Comparison of ENCODE assay signal across 1 mouse cellular context in the genomic region with DNA sequence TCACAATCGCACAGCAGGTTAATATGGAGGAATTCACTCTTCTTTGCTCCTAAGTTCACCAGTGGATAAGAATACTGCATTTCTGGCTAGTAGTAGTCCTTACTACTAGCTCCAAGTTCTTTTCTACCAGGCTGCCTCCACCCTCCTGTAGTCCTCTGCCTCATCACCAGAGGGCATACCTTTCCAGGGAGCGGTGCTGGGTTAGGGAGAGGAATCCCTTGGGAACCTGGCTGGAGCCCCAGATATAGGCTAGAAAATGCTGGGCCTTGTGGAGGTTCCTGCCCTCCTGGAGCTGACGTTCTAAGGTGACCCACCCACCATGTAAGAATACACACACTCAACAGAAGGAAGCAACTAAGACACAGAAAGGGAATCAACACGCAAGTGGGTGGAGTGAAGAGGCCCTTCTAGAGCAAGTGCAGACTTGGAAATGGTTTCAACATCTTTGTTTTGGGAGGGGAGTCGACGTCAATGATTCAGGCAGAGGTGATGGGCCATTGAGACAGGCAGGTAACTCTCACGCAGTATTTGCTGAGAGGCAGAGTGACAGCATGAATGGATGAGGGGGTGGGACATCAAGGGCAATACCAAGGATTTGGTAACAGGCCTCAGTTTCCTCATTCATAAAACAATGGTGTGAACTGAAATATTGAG.
TF ChIP-seq lines count a peak whose summit lies in the region.

No protein-coding gene starts in this region.

TF ChIP-seq in CH12.LX, 34 proteins besides CTCF, POLR2A, EP300 and RAD21:
- peak; percentile 23; the same call in 1 of the 2 replicates for TF ChIP-seq ZC3H11A (IDR thresholded peaks at IDR 0.05; ENCODE audit: low read depth, low read length)
- TF ChIP-seq SMC3 (IDR thresholded peaks at IDR 0.05; ENCODE audit: low read depth, low read length) = peak; percentile 88
- TF ChIP-seq ZMIZ1 (IDR thresholded peaks at IDR 0.05; ENCODE audit: low read depth, low read length) = no peak
TF ChIP-seq in CH12.LX: peak in this region for 2.
